Mouse (Mus musculus): Measurements from ENCODE around the gene Loxl3.

The Loxl3 gene

GRCm38 (mm10) chr6:83053136-83053960, 19.4 kb downstream of the Loxl3 start:
- peak in 1 of 2 experiments; percentile 42 for DNase-seq (ENCODE audit: low spot score in 2 of 2)

GRCm38 (mm10) chr6:83054074-83054851, 20.3 kb downstream of the Loxl3 start, which contains the start of gene Aup1:
Gene Aup1, plus strand, starts transcription at chr6:83054521.
- peak; percentile 96 to 98 for DNase-seq (ENCODE audit: low spot score in 2 of 2)

GRCm38 (mm10) chr6:83054871-83055431, 21.0 kb downstream of the Loxl3 start, which contains the start of gene Htra2:
Gene Htra2, minus strand, starts transcription at chr6:83055273.
- DNase-seq (ENCODE audit: low spot score in 2 of 2): peak in 1 of 2 experiments; percentile 40

GRCm38 (mm10) chr6:83057790-83058189, 23.8 kb downstream of the Loxl3 start, which contains the start of gene Dqx1:
Gene Dqx1, plus strand, starts transcription at chr6:83057844.
- peak in 1 of 2 experiments; percentile 44 for DNase-seq (ENCODE audit: low spot score in 2 of 2)

GRCm38 (mm10) chr6:83058725-83059124, 24.8 kb downstream of the Loxl3 start:
- DNase-seq (ENCODE audit: low spot score in 2 of 2): no peak

GRCm38 (mm10) chr6:83065995-83066394, 32.0 kb downstream of the Loxl3 start:
- DNase-seq (ENCODE audit: low spot score in 2 of 2): no peak

GRCm38 (mm10) chr6:83066441-83066840, 32.5 kb downstream of the Loxl3 start:
- DNase-seq (ENCODE audit: low spot score in 2 of 2): no peak

- DNase-seq (ENCODE audit: low spot score in 2 of 2): no peak
Measured at GRCm38 (mm10) chr6:83068221-83068620, 34.2 kb downstream of the Loxl3 start.

- DNase-seq (ENCODE audit: low spot score in 2 of 2): no peak
Measured at GRCm38 (mm10) chr6:83068706-83069487, 34.9 kb downstream of the Loxl3 start.

- DNase-seq (ENCODE audit: low spot score in 2 of 2): no peak
Measured at GRCm38 (mm10) chr6:83069488-83070246, 35.7 kb downstream of the Loxl3 start.

GRCm38 (mm10) chr6:83070247-83070310, 36.1 kb downstream of the Loxl3 start, which contains the start of gene Tlx2:
Gene Tlx2, minus strand, starts transcription at chr6:83070293.
- no peak for DNase-seq (ENCODE audit: low spot score in 2 of 2)

GRCm38 (mm10) chr6:83070311-83071219, 36.6 kb downstream of the Loxl3 start:
- no peak for DNase-seq (ENCODE audit: low spot score in 2 of 2)

GRCm38 (mm10) chr6:83071220-83071619, 37.2 kb downstream of the Loxl3 start:
- no peak for DNase-seq (ENCODE audit: low spot score in 2 of 2)

GRCm38 (mm10) chr6:83074979-83075378, 41.0 kb downstream of the Loxl3 start:
- no peak for DNase-seq (ENCODE audit: low spot score in 2 of 2)

- peak in 1 of 2 experiments; percentile 49 for DNase-seq (ENCODE audit: low spot score in 2 of 2)
Measured at GRCm38 (mm10) chr6:83077630-83078323, 43.8 kb downstream of the Loxl3 start, which contains the start of gene Pcgf1. Gene Pcgf1, plus strand, starts transcription at chr6:83077869.

GRCm38 (mm10) chr6:83078324-83078858, 44.4 kb downstream of the Loxl3 start:
- peak; percentile 93 to 99 for DNase-seq (ENCODE audit: low spot score in 2 of 2)

GRCm38 (mm10) chr6:83080210-83080609, 46.2 kb downstream of the Loxl3 start:
- DNase-seq (ENCODE audit: low spot score in 2 of 2): no peak

GRCm38 (mm10) chr6:83083497-83083896, 49.5 kb downstream of the Loxl3 start:
- DNase-seq (ENCODE audit: low spot score in 2 of 2): no peak

- no peak for DNase-seq (ENCODE audit: low spot score in 2 of 2)
Measured at GRCm38 (mm10) chr6:83084477-83084876, 50.5 kb downstream of the Loxl3 start.
